Mouse (Mus musculus) embryo, embryonic 11 days (tissue): ENCODE measurements at regions not wholly inside any gene's neighbourhood (a gene's known extent, or its start where the extent isn't known, plus 50 kb on each side); places are given as distances from the start of the nearest gene placed in this dataset.

Source experiments
- DNase-seq: peaks from one replicate; pipeline ENCODE4 v3.0.0-alpha.2; 2015

GRCm38 (mm10) chr8:97733338-97733737 lies 1682.9 kb downstream of the Cdh8 start:
- DNase-seq: no peak

- no peak for DNase-seq
These were observed 1693.6 kb downstream of the Cdh8 start for GRCm38 (mm10) chr8:97722627-97723026.

GRCm38 (mm10) chr8:97701706-97702105 lies 1714.6 kb downstream of the Cdh8 start:
- DNase-seq: no peak

GRCm38 (mm10) chr8:97664404-97664803 lies 1751.9 kb downstream of the Cdh8 start:
- no peak for DNase-seq

GRCm38 (mm10) chr8:97662144-97662543 lies 1754.1 kb downstream of the Cdh8 start:
- no peak for DNase-seq

- DNase-seq: peak; percentile 6
These were observed 1763.5 kb upstream of the Got2 start for GRCm38 (mm10) chr8:97651802-97652201.

GRCm38 (mm10) chr8:97632980-97633379 lies 1744.6 kb upstream of the Got2 start:
- DNase-seq: no peak
